Mouse (Mus musculus): ENCODE data around the gene Trex1.

GRCm38 (mm10) chr9:109081749-109082123 is 22.2 kb upstream of the Trex1 start:
- TF ChIP-seq CTCF (IDR thresholded peaks at IDR 0.05; ENCODE audit: borderline replicate concordance, control insufficient read depth, extremely low read depth, insufficient read depth, low read length, poor library complexity) (no peak), POLR2A (IDR thresholded peaks at IDR 0.05; ENCODE audit: control insufficient read depth, extremely low read depth, insufficient read depth, low read length, poor library complexity) (no peak)

All from thymus, adult 2 months (tissue).